Mouse (Mus musculus): ENCODE measurements around the gene Fpgs.

The Fpgs gene

GRCm38 (mm10) chr2:32724149-32724548 is 20.2 kb upstream of the Fpgs start:
- no peak for DNase-seq

- DNase-seq: no peak
Measured at GRCm38 (mm10) chr2:32722581-32722980, 18.6 kb upstream of the Fpgs start.

- no peak for DNase-seq
Measured at GRCm38 (mm10) chr2:32722046-32722445, 18.1 kb upstream of the Fpgs start.

- DNase-seq: no peak
Measured at GRCm38 (mm10) chr2:32720681-32721229, 16.8 kb upstream of the Fpgs start, which contains the start of gene Sh2d3c. Sh2d3c (plus strand) TSS chr2:32721055.

GRCm38 (mm10) chr2:32720053-32720452 is 16.1 kb upstream of the Fpgs start:
- no peak for DNase-seq

GRCm38 (mm10) chr2:32718761-32719160 is 14.8 kb upstream of the Fpgs start:
- no peak for DNase-seq

- DNase-seq: no peak
Measured at GRCm38 (mm10) chr2:32714987-32715425, 11.1 kb upstream of the Fpgs start.

GRCm38 (mm10) chr2:32714117-32714986 is 10.4 kb upstream of the Fpgs start:
- DNase-seq: no peak

- DNase-seq: peak; percentile 96 to 98
Measured at GRCm38 (mm10) chr2:32712934-32713817, 9.2 kb upstream of the Fpgs start, which contains the start of gene Cdk9. Cdk9 (minus strand) TSS chr2:32713076.

GRCm38 (mm10) chr2:32712586-32712933 is 8.6 kb upstream of the Fpgs start:
- DNase-seq: peak in 1 of 2 experiments; percentile 97

- peak in 1 of 2 experiments; percentile 68 for DNase-seq
Measured at GRCm38 (mm10) chr2:32712108-32712551, 8.2 kb upstream of the Fpgs start.

GRCm38 (mm10) chr2:32711301-32712056 is 7.5 kb upstream of the Fpgs start:
- DNase-seq: no peak

GRCm38 (mm10) chr2:32710425-32710824 is 6.5 kb upstream of the Fpgs start:
- no peak for DNase-seq

GRCm38 (mm10) chr2:32709521-32710137 is 5.7 kb upstream of the Fpgs start:
- peak in 1 of 2 experiments; percentile 36 for DNase-seq

- peak; percentile 44 to 70 for DNase-seq
Measured at GRCm38 (mm10) chr2:32708643-32709042, 4.7 kb upstream of the Fpgs start.

GRCm38 (mm10) chr2:32706971-32707370 is 3.0 kb upstream of the Fpgs start:
- DNase-seq: no peak

- DNase-seq: no peak
Measured at GRCm38 (mm10) chr2:32705018-32705417, 1.1 kb upstream of the Fpgs start.

GRCm38 (mm10) chr2:32703046-32703445 is 899 bp downstream of the Fpgs start:
- DNase-seq: no peak

- DNase-seq: no peak
Measured at GRCm38 (mm10) chr2:32700966-32701743, 2.8 kb downstream of the Fpgs start.

- DNase-seq: no peak
Measured at GRCm38 (mm10) chr2:32699680-32700079, 4.3 kb downstream of the Fpgs start.

GRCm38 (mm10) chr2:32694691-32695090 is 9.3 kb downstream of the Fpgs start:
- DNase-seq: no peak
